Mouse (Mus musculus) heart, adult 2 months (tissue): ENCODE measurements around the gene Sort1.

ENCODE experiments used
- CTCF ChIP-seq: fragments of 200-600 bp; IDR thresholded peaks from 2 replicates; pipeline ENCODE4 v1.8.1; 2022; ENCODE audit warnings: antibody characterized with exemption, mild to moderate bottlenecking, moderate library complexity
- EP300 ChIP-seq: fragments of 200-500 bp; IDR thresholded peaks from 2 replicates; pipeline ENCODE4 v1.6.1; 2011; ENCODE audit warnings: low read depth, low read length, control low read depth; ENCODE audit not compliant: insufficient read depth

- TF ChIP-seq CTCF (no peak), EP300 (no peak)
Measured at GRCm38 (mm10) chr3:108358445-108358844, 74.6 kb downstream of the Sort1 start.
